Mouse (Mus musculus) spleen, adult 2 months (tissue): ENCODE measurements around the gene Fitm2.

Experiments used
- CTCF ChIP-seq: fragments of 200-500 bp; IDR thresholded peaks from 2 replicates; pipeline ENCODE4 v1.5.1; 2011; ENCODE audit warnings: mild to moderate bottlenecking, inconsistent platforms; ENCODE audit not compliant: insufficient read depth, insufficient read length, insufficient replicate concordance; ENCODE audit errors: extremely low read depth
- POLR2A ChIP-seq: fragments of 200-500 bp; IDR thresholded peaks from 2 replicates; pipeline ENCODE4 v1.6.1; 2011; ENCODE audit warnings: low read depth, low read length, inconsistent platforms

DNA sequence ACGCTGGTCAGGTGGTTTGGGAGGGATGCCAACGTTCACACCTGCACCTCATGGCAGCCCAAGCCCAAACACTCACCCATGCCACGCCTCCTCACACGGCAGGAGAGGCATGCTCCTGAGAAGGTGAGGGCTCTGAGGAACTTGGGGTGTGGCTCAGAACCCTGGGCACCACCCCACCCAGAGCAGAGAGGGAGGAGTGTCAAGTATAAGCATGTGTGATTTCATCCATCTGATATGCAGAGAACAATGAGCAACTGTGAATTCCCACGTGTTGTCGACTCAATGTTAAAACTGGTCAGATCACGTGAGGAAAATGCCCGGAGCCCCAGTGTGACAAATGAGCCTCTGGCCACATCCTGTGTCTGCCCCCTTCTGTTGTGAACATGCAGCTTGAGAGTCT, 5.7 kb downstream of the Fitm2 start:
- no peak for TF ChIP-seq POLR2A
- no peak for TF ChIP-seq CTCF
